Mouse (Mus musculus): ENCODE measurements at regions not wholly inside any gene's neighbourhood (a gene's known extent, or its start where the extent isn't known, plus 50 kb on each side); places are given as distances from the start of the nearest gene placed in this dataset.

- no peak for TF ChIP-seq CTCF (IDR thresholded peaks at IDR 0.05; ENCODE audit: control insufficient read depth, insufficient read depth, insufficient replicate concordance, low read depth, low read length)
- TF ChIP-seq POLR2A (IDR thresholded peaks at IDR 0.05; ENCODE audit: control insufficient read depth, low read depth, low read length) = no peak
Measured at GRCm38 (mm10) chr12:110367822-110368221, 79.1 kb upstream of the Ppp2r5c start.
